Mouse (Mus musculus): ENCODE measurements around the gene Ppp1r13b.

GRCm38 (mm10) chr12:111855448-111855847 is 52.5 kb downstream of the Ppp1r13b start:
- TF ChIP-seq CTCF (conservative IDR thresholded peaks at IDR 0.05 in 1 of 2, IDR thresholded peaks at IDR 0.05 in 1 of 2; ENCODE audit: low read depth in 2 of 2, low read length in 2 of 2) (no peak), MAX (IDR thresholded peaks at IDR 0.05; ENCODE audit: low read length) (no peak), HCFC1 (IDR thresholded peaks at IDR 0.05; ENCODE audit: low read depth, low read length) (no peak)

Measured in CH12.LX (cell line).